In genomic region chr8:46680671-46681365, GRCm38 (mm10) we compare ENCODE assay signal across 21 mouse cellular contexts.
"Had no signal": no experiment of that assay in that cellular context is flagged by ENCODE, and none has a peak within 500 bp of the region (broad histone marks: within the 10 kb centered on the region; RNA-seq: fewer than 3 reads in every experiment).

No protein-coding gene starts in this region.

- H3K27ac ChIP-seq: kidney, postnatal 0 days; left cerebral cortex, adult 2 months; limb, embryonic 12.5 days; liver, embryonic 12.5 days; liver, embryonic 15.5 days; neural tube, embryonic 12.5 days; neural tube, embryonic 15.5 days; stomach, embryonic 15.5 days had no signal

- H3K4me1 ChIP-seq: limb, embryonic 12.5 days; liver, embryonic 12.5 days; liver, embryonic 15.5 days; neural tube, embryonic 12.5 days; neural tube, embryonic 15.5 days; stomach, embryonic 15.5 days had no signal

- H3K36me3 ChIP-seq: limb, embryonic 12.5 days; liver, embryonic 12.5 days; liver, embryonic 15.5 days; neural tube, embryonic 12.5 days; neural tube, embryonic 15.5 days; stomach, embryonic 15.5 days had no signal

- ATAC-seq: liver, embryonic 12.5 days had no signal

- H3K4me2 ChIP-seq: limb, embryonic 12.5 days; liver, embryonic 12.5 days; liver, embryonic 15.5 days; midbrain, embryonic 11.5 days; neural tube, embryonic 12.5 days; neural tube, embryonic 15.5 days; stomach, embryonic 15.5 days had no signal

- H3K27me3 ChIP-seq: limb, embryonic 12.5 days; liver, embryonic 12.5 days; liver, embryonic 15.5 days; neural tube, embryonic 12.5 days; neural tube, embryonic 15.5 days; stomach, embryonic 15.5 days had no signal

- H3K9me3 ChIP-seq: limb, embryonic 12.5 days; liver, embryonic 15.5 days; neural tube, embryonic 15.5 days; stomach, embryonic 15.5 days had no signal

- H3K4me3 ChIP-seq: left cerebral cortex, adult 2 months; limb, embryonic 12.5 days; liver, embryonic 12.5 days; liver, embryonic 15.5 days; neural tube, embryonic 12.5 days; neural tube, embryonic 15.5 days; stomach, embryonic 15.5 days had no signal

- DNase-seq: kidney, adult 2 months; kidney, postnatal 25 days; layer of hippocampus, postnatal 36 days; liver; lung, adult 2 months; lung, postnatal 14 days; lung, postnatal 4 days; midbrain, embryonic 14.5 days; retina, postnatal 1 day; right cerebral cortex, postnatal 25 days; spleen, adult 18-20 months; thymus, postnatal 25 days had no signal

- H3K9ac ChIP-seq: limb, embryonic 12.5 days; liver, embryonic 12.5 days; liver, embryonic 15.5 days; neural tube, embryonic 12.5 days; neural tube, embryonic 15.5 days; stomach, embryonic 15.5 days had no signal
